Mouse (Mus musculus) hindbrain, postnatal 0 days (tissue): ENCODE measurements at regions not wholly inside any gene's neighbourhood (a gene's known extent, or its start where the extent isn't known, plus 50 kb on each side); places are given as distances from the start of the nearest gene placed in this dataset.

Source experiments
- ATAC-seq: fragments of 200-750 bp; cut with Nextera tagmentation; 2 replicates; pipeline ENCODE4 v1.8.0; 2017; ENCODE audit warnings: mild to moderate bottlenecking, moderate TSS enrichment, moderate library complexity
- DNase-seq: peaks from one replicate; pipeline ENCODE4 v3.0.0-alpha.2; 2015; ENCODE audit warnings: low spot score
- H3K27ac ChIP-seq: fragments of 300-500 bp; sonication (generic); 2 replicates; pipeline ENCODE4 v1.5.1; 2014; ENCODE audit warnings: mild to moderate bottlenecking
- H3K27me3 ChIP-seq: fragments of 300-500 bp; sonication (generic); 2 replicates; pipeline ENCODE4 v1.6.1; 2014; ENCODE audit warnings: low read length, mixed read lengths; ENCODE audit not compliant: insufficient read depth
- H3K36me3 ChIP-seq: fragments of 300-500 bp; sonication (generic); 2 replicates; pipeline ENCODE4 v1.6.1; 2014; ENCODE audit warnings: low read length, mixed read lengths; ENCODE audit not compliant: insufficient read depth
- H3K4me1 ChIP-seq: fragments of 300-500 bp; sonication (generic); 2 replicates; pipeline ENCODE4 v1.6.1; 2014; ENCODE audit warnings: antibody characterized with exemption, low read length, mixed read lengths; ENCODE audit not compliant: insufficient read depth
- H3K4me2 ChIP-seq: fragments of 300-500 bp; sonication (generic); 2 replicates; pipeline ENCODE4 v1.6.1; 2014; ENCODE audit warnings: low read depth, mild to moderate bottlenecking, low read length, moderate library complexity, mixed read lengths
- H3K4me3 ChIP-seq: fragments of 300-500 bp; sonication (generic); 2 replicates; pipeline ENCODE4 v1.5.1; 2014; ENCODE audit warnings: low read length
- H3K9ac ChIP-seq: fragments of 300-500 bp; sonication (generic); replicated peaks from 2 replicates; pipeline ENCODE4 v1.6.1; 2014; ENCODE audit warnings: mild to moderate bottlenecking, low read length, moderate library complexity, mixed read lengths
- H3K9me3 ChIP-seq: fragments of 300-500 bp; sonication (generic); 2 replicates; pipeline ENCODE4 v1.6.1; 2016; ENCODE audit warnings: low read length, mixed read lengths
- CTCF ChIP-seq: IDR thresholded peaks from 2 replicates; pipeline ENCODE4 v1.5.1; 2016; ENCODE audit warnings: antibody characterized with exemption, control low read depth, low read depth
- WGBS: fragments of 180-500 bp; shearing (Covaris S2); extraction: QIAGEN DNeasy Blood & Tissue Kit; methylation state at CpG from one replicate; pipeline ENCODE4 v1.1.7; 2014; 5-methylcytosine and 5-hydroxymethylcytosine counted together

DNA sequence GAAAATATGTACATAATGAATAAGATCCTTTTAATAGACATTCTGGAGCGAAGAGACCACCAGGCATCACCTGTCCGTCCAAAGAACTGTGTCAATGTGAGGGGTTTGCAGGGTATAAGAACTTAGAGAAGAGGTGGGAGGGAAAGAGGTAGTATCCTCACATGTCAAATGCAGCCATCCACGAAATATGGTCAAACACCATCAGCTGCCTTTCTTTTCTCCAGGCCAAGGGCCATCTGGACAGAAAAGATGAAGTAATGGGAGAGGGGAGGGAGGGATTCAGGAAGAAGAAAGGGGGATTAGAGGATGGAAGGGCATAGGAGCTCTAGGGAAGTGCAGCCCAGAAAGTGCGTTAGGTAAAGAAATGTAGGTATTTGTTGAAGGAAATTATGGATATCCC is 141.0 kb upstream of the Dock10 start:
- peak; percentile 40; the same call in 1 of the 2 replicates for ATAC-seq
- Histone ChIP-seq H3K9ac (no peak overlapping the region), H3K27me3 (no peaks in the 10 kb centered on the region), H3K27ac (no peak overlapping the region), H3K9me3 (no peaks in the 10 kb centered on the region), H3K4me2 (no peak overlapping the region), H3K4me3 (no peak overlapping the region), H3K36me3 (no peaks in the 10 kb centered on the region), H3K4me1 (no peaks in the 10 kb centered on the region)
- TF ChIP-seq CTCF: no peak
- no peak for DNase-seq
- 80% methylated on average over 4 of the region's 4 CpGs for WGBS

DNA sequence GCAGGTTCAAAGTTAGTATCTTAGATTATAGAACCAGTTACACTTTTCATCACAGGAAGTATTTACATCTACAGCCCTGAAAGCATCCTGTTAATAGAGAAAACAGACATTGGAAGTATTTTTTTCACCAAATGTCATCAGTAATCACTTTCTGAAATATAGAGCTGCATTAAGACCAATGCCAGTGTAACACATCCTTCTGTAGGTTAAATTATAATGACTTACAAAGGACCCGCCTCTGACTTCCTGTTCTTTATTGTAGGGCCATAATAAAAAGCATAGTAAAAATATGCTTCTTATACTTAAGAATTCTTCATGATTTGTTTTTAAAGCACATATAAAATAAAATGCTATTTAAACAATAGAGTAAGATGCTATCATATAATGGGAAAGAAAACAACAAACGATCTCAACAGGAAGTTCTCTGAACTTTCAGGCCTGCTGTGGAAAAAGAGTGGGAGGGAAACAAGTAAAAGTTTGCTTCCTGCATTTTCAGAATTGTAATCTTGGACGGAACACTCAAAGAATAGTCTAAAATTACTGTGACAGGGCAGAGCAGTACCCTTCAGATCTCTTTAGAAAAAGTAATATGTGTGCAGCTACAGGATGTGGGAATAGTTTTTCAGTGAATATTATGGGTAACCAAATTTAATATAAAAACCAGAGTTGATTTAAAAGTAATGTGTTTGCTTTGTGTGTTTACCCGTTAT is 116.0 kb upstream of the Dock10 start:
- 84% methylated on average over 4 of the region's 4 CpGs for WGBS
- H3K4me3 ChIP-seq: no peak overlapping the region
- H3K4me2 ChIP-seq: no peak overlapping the region
- no peak overlapping the region for H3K27ac ChIP-seq
- no peak for TF ChIP-seq CTCF
- H3K27me3 ChIP-seq: no peaks in the 10 kb centered on the region
- DNase-seq: no peak
- no peaks in the 10 kb centered on the region for H3K36me3 ChIP-seq
- no peak for ATAC-seq
- H3K9me3 ChIP-seq: no peaks in the 10 kb centered on the region
- no peak overlapping the region for H3K9ac ChIP-seq
- H3K4me1 ChIP-seq: no peaks in the 10 kb centered on the region

DNA sequence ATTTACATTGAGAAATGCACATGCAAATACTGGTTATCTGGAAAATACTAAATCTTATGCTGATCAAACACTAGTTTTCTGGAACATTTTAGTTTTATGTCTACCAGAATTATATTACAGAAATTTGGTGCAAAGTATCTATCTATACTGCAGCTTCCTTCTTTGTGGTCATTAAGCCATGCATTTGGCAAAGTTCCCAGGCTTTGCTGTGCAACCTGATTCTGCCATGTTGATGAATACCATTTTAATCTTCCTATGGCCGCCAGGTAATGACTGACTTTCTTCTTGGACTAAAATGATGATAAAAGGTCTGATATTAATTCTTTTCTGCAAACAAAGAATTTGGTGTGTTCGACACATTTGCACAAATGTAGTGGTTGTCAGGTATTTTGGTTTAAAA is 115.3 kb upstream of the Dock10 start:
- Histone ChIP-seq H3K9ac (no peak overlapping the region), H3K27me3 (no peaks in the 10 kb centered on the region), H3K27ac (no peak overlapping the region), H3K9me3 (no peaks in the 10 kb centered on the region), H3K4me2 (no peak overlapping the region), H3K4me3 (no peak overlapping the region), H3K4me1 (no peaks in the 10 kb centered on the region), H3K36me3 (no peaks in the 10 kb centered on the region)
- peak; percentile 65 for DNase-seq
- WGBS: 67% methylated on average over 2 of the region's 2 CpGs
- ATAC-seq: no peak
- no peak for TF ChIP-seq CTCF

DNA sequence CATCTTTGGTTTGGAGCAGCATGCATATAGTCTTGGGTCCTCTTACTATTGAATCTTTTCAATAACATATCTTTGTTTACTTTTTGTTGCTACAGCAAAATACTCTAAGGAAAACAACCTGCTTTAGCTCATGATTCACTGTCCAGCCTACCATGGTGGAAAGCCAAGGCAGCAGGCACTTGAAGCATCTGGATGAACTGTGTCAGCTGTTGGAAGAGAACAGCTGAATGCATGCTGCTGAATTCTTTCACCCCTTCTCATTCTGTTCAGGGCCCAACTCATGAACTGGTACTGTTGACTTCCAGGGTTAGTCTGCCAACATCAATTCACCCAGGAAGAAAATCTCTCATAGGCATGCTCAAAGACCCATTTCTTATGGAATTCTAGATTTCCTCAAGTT is 110.5 kb upstream of the Dock10 start:
- Histone ChIP-seq H3K9me3 (no peaks in the 10 kb centered on the region), H3K4me1 (no peaks in the 10 kb centered on the region), H3K4me2 (no peak overlapping the region), H3K4me3 (no peak overlapping the region), H3K27me3 (no peaks in the 10 kb centered on the region), H3K9ac (no peak overlapping the region), H3K36me3 (no peaks in the 10 kb centered on the region), H3K27ac (no peak overlapping the region)
- DNase-seq (no peak), ATAC-seq (no peak)
- TF ChIP-seq CTCF: no peak

DNA sequence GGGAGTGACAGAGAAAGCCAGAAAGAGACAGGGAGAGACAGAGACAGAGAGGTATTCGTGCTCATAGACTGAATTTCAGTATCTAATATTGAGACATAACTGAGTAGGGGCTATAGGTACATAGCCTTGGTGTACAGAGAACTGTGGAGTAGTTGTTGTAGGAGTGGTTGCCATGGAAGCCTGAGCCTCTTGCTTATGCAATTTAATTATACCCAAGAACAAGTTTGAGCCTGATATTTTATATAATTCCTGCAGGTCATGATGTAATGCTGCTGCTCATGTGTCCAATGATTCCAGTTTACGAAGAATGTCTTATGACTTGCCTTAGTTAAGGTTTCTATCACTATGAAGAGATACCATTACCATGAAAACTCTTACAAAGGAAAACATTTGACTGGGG is 98.7 kb upstream of the Dock10 start:
- TF ChIP-seq CTCF: no peak

DNA sequence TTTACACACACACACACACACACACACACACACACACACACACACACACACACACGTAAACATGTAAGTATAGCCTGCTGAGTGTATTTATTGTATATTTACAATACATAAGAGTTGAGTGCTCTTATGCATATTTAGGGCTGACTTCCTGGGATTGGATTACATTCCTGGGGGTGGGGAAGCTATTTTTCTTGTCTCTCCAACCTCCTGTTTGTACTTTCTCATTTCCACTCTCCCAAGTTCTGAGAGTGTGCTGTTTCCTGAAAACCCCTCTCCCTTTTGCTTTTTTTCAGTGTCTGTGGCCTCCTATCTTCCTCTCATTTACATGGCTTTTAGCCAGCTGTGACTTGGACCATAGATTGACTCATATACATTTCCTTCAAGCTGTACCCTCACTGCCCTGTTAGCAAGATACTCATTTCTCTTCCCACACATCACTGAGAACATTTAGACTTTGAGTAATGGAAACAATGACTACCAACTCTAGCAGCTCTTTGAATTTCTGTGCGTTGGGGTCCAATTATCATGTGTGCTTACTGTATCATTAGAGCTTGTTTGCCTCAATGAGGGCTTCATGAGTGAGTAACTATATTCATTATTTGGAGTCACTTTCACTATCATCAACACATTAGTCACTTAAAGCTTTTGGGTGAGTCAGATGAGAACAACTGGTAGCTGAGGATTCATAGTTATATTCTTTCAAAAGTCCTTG is 96.8 kb upstream of the Dock10 start:
- no peak for DNase-seq
- Histone ChIP-seq H3K36me3 (no peaks in the 10 kb centered on the region), H3K27ac (no peak overlapping the region), H3K27me3 (no peaks in the 10 kb centered on the region), H3K4me3 (no peak overlapping the region), H3K9ac (no peak overlapping the region), H3K9me3 (no peaks in the 10 kb centered on the region), H3K4me1 (no peaks in the 10 kb centered on the region), H3K4me2 (no peak overlapping the region)
- TF ChIP-seq CTCF: no peak
- WGBS: 73% methylated on average over 2 of the region's 2 CpGs
- no peak for ATAC-seq

More for the DNA sequence above, 98.7 kb upstream of the Dock10 start:
- Histone ChIP-seq H3K9ac (no peak overlapping the region), H3K27ac (no peak overlapping the region), H3K36me3 (no peaks in the 10 kb centered on the region), H3K4me1 (no peaks in the 10 kb centered on the region), H3K4me2 (no peak overlapping the region), H3K9me3 (no peaks in the 10 kb centered on the region), H3K27me3 (no peaks in the 10 kb centered on the region), H3K4me3 (no peak overlapping the region)
- 79% methylated on average over 2 of the region's 2 CpGs for WGBS
- no peak for DNase-seq
- no peak for ATAC-seq

DNA sequence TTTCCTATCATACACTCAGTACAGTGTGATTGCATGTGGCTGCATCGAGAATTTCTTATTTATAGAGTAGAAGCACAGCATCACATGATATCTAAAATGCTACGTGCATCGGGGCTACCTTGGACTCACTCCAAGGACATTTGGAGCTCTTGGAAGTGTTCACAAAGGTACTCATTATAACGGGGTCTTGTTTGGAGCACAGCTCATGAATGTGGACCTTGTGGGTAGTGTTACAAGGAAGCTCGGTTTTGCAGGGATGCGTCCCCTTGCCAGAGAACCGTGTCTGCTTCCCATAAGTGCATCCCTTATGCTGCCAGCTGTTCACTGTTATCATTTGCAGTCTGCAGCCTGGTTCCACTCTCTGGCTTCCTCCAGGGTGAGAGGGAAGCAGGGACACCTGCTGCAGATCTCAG is 96.0 kb upstream of the Dock10 start:
- Histone ChIP-seq H3K4me3 (no peak overlapping the region), H3K27ac (peak overlapping the region; percentile 12; the same call in 1 of the 2 replicates), H3K9me3 (no peaks in the 10 kb centered on the region), H3K36me3 (no peaks in the 10 kb centered on the region), H3K4me2 (peak overlapping the region; percentile 14; the same call in 1 of the 2 replicates), H3K9ac (no peak overlapping the region), H3K27me3 (no peaks in the 10 kb centered on the region), H3K4me1 (no peaks in the 10 kb centered on the region)
- WGBS: 23% methylated on average over 7 of the region's 7 CpGs
- TF ChIP-seq CTCF: no peak
- DNase-seq (peak; percentile 73), ATAC-seq (peak; percentile 87)
